Mouse (Mus musculus) liver, embryonic 18 days (tissue): ENCODE results near the gene Peli3. TPM values are rescaled to one million over a fixed set of nuclear protein-coding genes. Genes with fewer than 3 reads are reported as not detected.

Experiments used
- polyA plus RNA-seq: library from polyadenylated mRNA; depleted of rRNA; stranded (reverse); fragments of >200 nt; gene quantifications from 2 replicates; pipeline ENCODE4 v1.2.3, GENCODE M21; 2012; rRNA removed

The Peli3 gene
- polyA plus RNA-seq: 0.17 and 0.28 TPM in 2 replicates

DNA sequence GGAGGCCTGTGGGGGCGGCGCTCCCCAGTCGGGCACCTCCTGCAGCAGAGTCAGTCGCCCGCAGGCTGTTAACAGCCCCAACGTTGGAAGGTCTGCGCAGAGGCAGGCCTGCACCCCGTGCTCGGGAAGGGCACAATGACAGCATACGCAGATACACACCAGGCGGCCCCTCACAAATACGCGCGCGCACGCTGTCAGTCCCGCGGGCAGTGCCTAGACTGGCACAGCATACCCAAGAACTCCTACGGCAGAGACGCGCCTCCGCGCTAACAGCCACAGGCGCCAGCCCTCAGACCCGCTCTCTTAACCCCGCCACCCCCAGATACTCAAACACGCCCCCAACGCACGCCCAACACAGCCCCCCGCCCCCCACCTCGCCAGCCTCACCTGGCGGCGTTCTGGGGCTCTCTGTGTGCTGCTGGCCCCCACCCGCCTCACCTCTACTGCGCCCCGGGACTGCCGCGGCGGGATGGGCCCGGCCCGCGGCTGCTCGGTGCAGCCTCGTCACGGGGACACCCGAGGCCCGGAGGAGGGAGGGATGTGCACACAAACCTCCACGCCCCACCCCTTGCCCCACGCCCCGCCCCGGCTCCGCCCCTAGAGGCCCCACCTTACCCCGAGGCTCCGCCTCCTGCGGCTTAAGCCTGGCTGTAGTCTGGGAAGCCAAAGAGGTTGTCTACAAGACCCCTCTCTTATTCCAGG is at the start of gene Peli3:
Gene Peli3, minus strand, starts transcription at position 577 of the 702 bp plus-strand sequence.

DNA sequence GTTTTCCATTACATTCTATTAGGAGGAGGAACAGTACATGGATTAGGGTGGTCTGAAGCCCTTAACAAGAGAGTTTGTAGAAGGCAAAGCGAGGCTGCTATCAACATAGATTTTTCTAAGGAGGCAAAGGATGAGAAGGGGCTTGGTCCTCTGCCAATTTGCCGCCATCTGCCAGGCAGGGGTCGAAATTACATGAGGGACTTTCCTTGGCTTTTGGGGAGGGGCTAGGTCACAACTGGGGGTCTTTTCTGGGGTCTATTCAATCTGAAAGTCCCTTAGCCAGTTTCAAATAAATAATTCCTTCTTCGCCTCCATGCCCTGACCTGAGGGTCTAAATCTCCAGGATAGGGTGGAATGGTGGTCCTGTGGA is 47.3 kb upstream of the Peli3 start, which contains the start of gene Npas4:
Gene Npas4, minus strand, starts transcription at position 61 of the 370 bp plus-strand sequence.

GRCm38 (mm10) chr19:4961928-4962601 is 19.1 kb upstream of the Peli3 start, which contains the start of gene Mrpl11:
TSS of gene Mrpl11 (plus strand) at chr19:4962147.

DNA sequence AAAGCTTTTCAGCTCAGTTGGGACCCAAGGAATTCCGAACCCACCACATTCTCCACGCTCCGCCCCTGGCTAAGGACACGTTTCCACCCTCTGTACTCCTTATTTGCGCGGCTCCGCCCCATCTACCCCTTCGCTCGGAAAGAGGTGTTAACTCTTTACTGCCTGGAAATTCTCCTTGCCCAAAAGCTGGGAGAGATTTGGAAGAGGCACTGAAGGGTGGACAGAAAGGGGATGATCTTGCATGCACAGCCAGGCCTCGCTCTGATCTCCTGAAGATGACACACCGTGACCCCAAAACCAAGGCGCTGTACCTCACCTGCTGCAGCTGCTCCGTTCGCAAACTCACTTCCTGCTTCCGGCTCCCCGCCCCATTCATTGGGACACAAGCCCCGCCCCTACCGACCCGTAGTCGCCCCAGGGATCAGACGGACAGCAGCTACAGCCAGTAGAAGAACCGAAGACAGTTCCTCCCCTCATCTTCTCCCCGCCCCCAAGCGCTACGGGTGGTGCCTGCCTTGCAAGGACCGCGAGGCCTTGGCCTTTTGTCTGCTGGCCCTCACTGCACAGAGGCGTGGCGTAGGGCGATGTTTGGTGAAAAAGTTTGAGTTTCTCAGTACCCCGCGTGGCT is 14.9 kb downstream of the Peli3 start, which contains the start of gene Dpp3:
Gene Dpp3, minus strand, starts transcription at position 384 of the 628 bp plus-strand sequence.

GRCm38 (mm10) chr19:4905979-4906794 is 36.7 kb downstream of the Peli3 start, which contains the start of gene Bbs1:
TSS of gene Bbs1 (minus strand) at chr19:4906628.

Other genes starting within 250 kb of the Peli3 start
- 0.01 and 0.07 TPM in 2 replicates for gene Gm960, start 244.5 kb downstream of the Peli3 start, polyA plus RNA-seq
- 0.30 and 0.31 TPM in 2 replicates for gene Sptbn2, start 232.0 kb downstream of the Peli3 start, polyA plus RNA-seq
- gene Rbm4b, start 186.6 kb downstream of the Peli3 start, polyA plus RNA-seq: 7.1 and 8.3 TPM in 2 replicates
- gene Rbm4, start 149.2 kb downstream of the Peli3 start, polyA plus RNA-seq: 35.7 and 37.7 TPM in 2 replicates
- gene Gm21992, start 131.5 kb downstream of the Peli3 start, polyA plus RNA-seq: 14.1 and 14.8 TPM in 2 replicates
- gene Rbm14, start 131.5 kb downstream of the Peli3 start, polyA plus RNA-seq: 18.2 and 18.3 TPM in 2 replicates
- 158 and 166 TPM in 2 replicates for gene Ccs, start 103.8 kb downstream of the Peli3 start, polyA plus RNA-seq
- 0.01 TPM in 1 of 2 replicates, not detected in the other for gene Ccdc87, start 103.8 kb downstream of the Peli3 start, polyA plus RNA-seq
- 22.9 and 23.6 TPM in 2 replicates for gene Ctsf, start 88.0 kb downstream of the Peli3 start, polyA plus RNA-seq
- 0.06 and 0.10 TPM in 2 replicates for gene Actn3, start 65.2 kb downstream of the Peli3 start, polyA plus RNA-seq
- 10.1 and 10.6 TPM in 2 replicates for gene Zdhhc24, start 64.5 kb downstream of the Peli3 start, polyA plus RNA-seq
- gene Bbs1, start 36.5 kb downstream of the Peli3 start, polyA plus RNA-seq: 0.52 and 0.79 TPM in 2 replicates
- 33.6 and 33.7 TPM in 2 replicates for gene Dpp3, start 14.8 kb downstream of the Peli3 start, polyA plus RNA-seq
- gene Mrpl11, start 19.0 kb upstream of the Peli3 start, polyA plus RNA-seq: 23.7 and 24.7 TPM in 2 replicates
- 0.07 and 0.10 TPM in 2 replicates for gene Npas4, start 47.2 kb upstream of the Peli3 start, polyA plus RNA-seq
- 1.4 and 2.0 TPM in 2 replicates for gene Slc29a2, start 80.7 kb upstream of the Peli3 start, polyA plus RNA-seq
- gene B4gat1, start 95.7 kb upstream of the Peli3 start, polyA plus RNA-seq: 6.2 and 7.5 TPM in 2 replicates
- 0.26 and 0.37 TPM in 2 replicates for gene AC124502.3, start 95.8 kb upstream of the Peli3 start, polyA plus RNA-seq
- 14.8 and 15.2 TPM in 2 replicates for gene Brms1, start 98.2 kb upstream of the Peli3 start, polyA plus RNA-seq
- 0.52 and 0.58 TPM in 2 replicates for gene Rin1, start 107.4 kb upstream of the Peli3 start, polyA plus RNA-seq
- gene Cd248, start 125.0 kb upstream of the Peli3 start, polyA plus RNA-seq: 1.8 and 2.0 TPM in 2 replicates
- 0.30 and 0.36 TPM in 2 replicates for gene Tmem151a, start 142.4 kb upstream of the Peli3 start, polyA plus RNA-seq
- gene Yif1a, start 145.4 kb upstream of the Peli3 start, polyA plus RNA-seq: 61.5 and 66.8 TPM in 2 replicates
- 0.22 and 0.24 TPM in 2 replicates for gene Cnih2, start 155.4 kb upstream of the Peli3 start, polyA plus RNA-seq
- gene Rab1b, start 163.9 kb upstream of the Peli3 start, polyA plus RNA-seq: 57.1 and 59.3 TPM in 2 replicates
- 3.6 and 4.7 TPM in 2 replicates for gene Klc2, start 175.4 kb upstream of the Peli3 start, polyA plus RNA-seq